Mouse (Mus musculus) brain, embryonic 14.5 days (tissue): ENCODE results near the gene Cep89.

Experiments
- CTCF ChIP-seq: fragments of 200-500 bp; IDR thresholded peaks from 2 replicates; pipeline ENCODE4 v1.5.1; 2012; ENCODE audit warnings: inconsistent platforms, mild to moderate bottlenecking, moderate library complexity, borderline replicate concordance; ENCODE audit not compliant: insufficient read depth, insufficient read length; ENCODE audit errors: extremely low read depth
- POLR2A ChIP-seq: fragments of 200-500 bp; IDR thresholded peaks from 2 replicates; pipeline ENCODE4 v1.6.1; 2012; ENCODE audit warnings: mild to moderate bottlenecking, inconsistent platforms, borderline replicate concordance; ENCODE audit not compliant: poor library complexity, insufficient read depth, insufficient read length, severe bottlenecking; ENCODE audit errors: extremely low read depth

- TF ChIP-seq CTCF, result no peak
- TF ChIP-seq POLR2A, result no peak
These were observed 25.7 kb upstream of the Cep89 start for GRCm38 (mm10) chr7:35371096-35371495.
